8 mouse cellular contexts compared by ENCODE assay signal in genomic region chr10:127312356-127312676, GRCm38 (mm10). TPM values are rescaled to one million over a fixed set of nuclear protein-coding genes. Genes with fewer than 3 reads are reported as not detected.
DNase-seq lines count a peak whose midpoint lies in the region; ATAC-seq lines count a peak whose summit lies in the region.

No protein-coding gene starts in this region.

- peaks cover 7% of the 10 kb centered on the region; the same call in 1 of the 2 replicates for H3K4me1 ChIP-seq in hindbrain, embryonic 14.5 days (replicated peaks; ENCODE audit: control insufficient read depth, insufficient read depth, low read length)

- DNase-seq in WW6 (ENCODE audit: low read depth, low spot score), result peak; percentile 84
- peak; percentile 81 to 87 for DNase-seq in cerebellum, postnatal 25 days
- DNase-seq in frontal cortex, postnatal 25 days (ENCODE audit: low spot score in 2 of 2), result peak; percentile 64 to 69
- DNase-seq in hindbrain, embryonic 14.5 days (ENCODE audit: low spot score), result peak; percentile 82
- peak; percentile 51 to 85 for DNase-seq in layer of hippocampus, postnatal 25 days (ENCODE audit: extremely low spot score in 1 of 2, low spot score in 1 of 2)
- peak; percentile 89 for DNase-seq in lung, postnatal 25 days (ENCODE audit: low spot score)
- DNase-seq in retina, adult 2 months (ENCODE audit: low read depth, low spot score), result peak; percentile 62
- peak; percentile 90 for DNase-seq in thymus, postnatal 25 days

- H3K36me3 ChIP-seq in hindbrain, embryonic 14.5 days (replicated peaks; ENCODE audit: control insufficient read depth, insufficient read depth), result peaks cover 23% of the 10 kb centered on the region

- ATAC-seq in hindbrain, embryonic 14.5 days (ENCODE audit: low FRiP score), result peak; percentile 51; the same call in 1 of the 2 replicates

- peak overlapping the region; percentile 64 for H3K4me2 ChIP-seq in hindbrain, embryonic 14.5 days (replicated peaks)

- no peaks in the 10 kb centered on the region for H3K27me3 ChIP-seq in hindbrain, embryonic 14.5 days (ENCODE audit: control insufficient read depth, insufficient read depth, low read length)

- peak overlapping the region; percentile 73 for H3K27ac ChIP-seq in hindbrain, embryonic 14.5 days

- no peaks in the 10 kb centered on the region for H3K9me3 ChIP-seq in hindbrain, embryonic 14.5 days (ENCODE audit: control insufficient read depth, low read length)

- H3K4me3 ChIP-seq in hindbrain, embryonic 14.5 days (replicated peaks; ENCODE audit: low read length), result peak overlapping the region; percentile 64

- peak overlapping the region; percentile 56 for H3K9ac ChIP-seq in hindbrain, embryonic 14.5 days

- 0% methylated on average over 4 of the region's 4 CpGs for WGBS in hindbrain, embryonic 14.5 days

RNA-seq across cellular contexts. Expression of gene Mars, which starts 0.7 kb away (rescaled TPM):
- polyA plus RNA-seq in hindbrain, embryonic 14.5 days (2014; fragmentation: Nextera tagmentation; extraction: Ambion mirVana), result 113 and 124 TPM in 2 replicates
- total RNA-seq in layer of hippocampus, postnatal 25 days (2021), result 10 to 100 TPM; 57.1 to 59.4 TPM

RNA-seq across cellular contexts. Expression of gene Arhgap9, which starts 9.4 kb away (rescaled TPM):
- 0.88 and 1.1 TPM in 2 replicates for polyA plus RNA-seq in hindbrain, embryonic 14.5 days (2014; fragmentation: Nextera tagmentation; extraction: Ambion mirVana)
- 1 to 10 TPM in 1 of 2 experiments, under 1 TPM in 1; 0.89 to 1.1 TPM for total RNA-seq in layer of hippocampus, postnatal 25 days (2021)

RNA-seq across cellular contexts. Expression of gene Mbd6, which starts 23.5 kb away (rescaled TPM):
- 16.2 and 20.0 TPM in 2 replicates for polyA plus RNA-seq in hindbrain, embryonic 14.5 days (2014; fragmentation: Nextera tagmentation; extraction: Ambion mirVana)
- 10 to 100 TPM; 31.8 to 53.9 TPM for total RNA-seq in layer of hippocampus, postnatal 25 days (2021)

RNA-seq across cellular contexts. Expression of gene Gli1, which starts 29.5 kb away (rescaled TPM):
- 1.3 and 1.6 TPM in 2 replicates for polyA plus RNA-seq in hindbrain, embryonic 14.5 days (2014; fragmentation: Nextera tagmentation; extraction: Ambion mirVana)
- total RNA-seq in layer of hippocampus, postnatal 25 days (2021), result 1 to 10 TPM; 2.1 to 3.3 TPM

RNA-seq across cellular contexts. Expression of gene Inhbe, which starts 41.9 kb away (rescaled TPM):
- 0.04 TPM in 1 of 2 replicates, not detected in the other for polyA plus RNA-seq in hindbrain, embryonic 14.5 days (2014; fragmentation: Nextera tagmentation; extraction: Ambion mirVana)
- total RNA-seq in layer of hippocampus, postnatal 25 days (2021), result not detected

Comparison
In these comparisons a context has a peak if more than half of its experiments do, and no peak if none do; other contexts are left out.
1. Peak in every context shown above with its lines: DNase-seq, ATAC-seq, H3K4me3 ChIP-seq and H3K27ac ChIP-seq.